Mouse (Mus musculus): Measurements from ENCODE around the gene Rubcn.

- TF ChIP-seq POLR2A (IDR thresholded peaks at IDR 0.05; ENCODE audit: control insufficient read depth, low read depth, low read length): no peak
- TF ChIP-seq CTCF (IDR thresholded peaks at IDR 0.05; ENCODE audit: control insufficient read depth, insufficient read depth, insufficient replicate concordance, low read depth, low read length): no peak
These were observed 24.0 kb downstream of the Rubcn start for GRCm38 (mm10) chr16:32853492-32854049.

Data from testis, adult 2 months (tissue).